Mouse (Mus musculus) heart, embryonic 12.5 days (tissue): ENCODE results near the gene Palm2. TPM values are rescaled to one million over a fixed set of nuclear protein-coding genes. Genes with fewer than 3 reads are reported as not detected.

Experiments used
- ATAC-seq: fragments of 200-750 bp; cut with Nextera tagmentation; 2 replicates; pipeline ENCODE4 v1.8.0; 2017; ENCODE audit warnings: moderate TSS enrichment, moderate library complexity; ENCODE audit not compliant: insufficient number of reproducible peaks, low FRiP score
- H3K27ac ChIP-seq: fragments of 300-500 bp; sonication (generic); 2 replicates; pipeline ENCODE4 v1.5.1; 2016; ENCODE audit warnings: mild to moderate bottlenecking, moderate library complexity; ENCODE audit not compliant: poor library complexity, severe bottlenecking
- H3K27me3 ChIP-seq: fragments of 300-500 bp; sonication (generic); replicated peaks from 2 replicates; pipeline ENCODE4 v1.6.1; 2016; ENCODE audit warnings: mild to moderate bottlenecking, moderate library complexity
- H3K36me3 ChIP-seq: fragments of 300-500 bp; sonication (generic); 2 replicates; pipeline ENCODE4 v1.6.1; 2016; ENCODE audit warnings: mild to moderate bottlenecking, moderate library complexity
- H3K4me1 ChIP-seq: fragments of 300-500 bp; sonication (generic); replicated peaks from 2 replicates; pipeline ENCODE4 v1.6.1; 2016; ENCODE audit warnings: mild to moderate bottlenecking
- H3K4me2 ChIP-seq: fragments of 300-500 bp; sonication (generic); 2 replicates; pipeline ENCODE4 v1.6.1; 2016; ENCODE audit warnings: mild to moderate bottlenecking, moderate library complexity
- H3K4me3 ChIP-seq: fragments of 300-500 bp; sonication (generic); 2 replicates; pipeline ENCODE4 v1.5.1; 2016; ENCODE audit warnings: mild to moderate bottlenecking
- H3K9ac ChIP-seq: fragments of 300-500 bp; sonication (generic); 2 replicates; pipeline ENCODE4 v1.6.1; 2016; ENCODE audit warnings: mild to moderate bottlenecking, moderate library complexity
- H3K9me3 ChIP-seq: fragments of 300-500 bp; sonication (generic); replicated peaks from 2 replicates; pipeline ENCODE4 v1.6.1; 2016; ENCODE audit warnings: mild to moderate bottlenecking, moderate library complexity
- WGBS: fragments of 180-500 bp; shearing (Covaris S2); methylation state at CpG from one replicate; pipeline ENCODE4 v1.1.7; 2016; 5-methylcytosine and 5-hydroxymethylcytosine counted together
- polyA plus RNA-seq: library from polyadenylated mRNA; unstranded; fragments of >200 nt; fragmentation: Nextera tagmentation; extraction: Ambion mirVana; gene quantifications from 2 replicates; pipeline ENCODE4 v1.2.1, GENCODE M21; 2016

Gene Palm2
- polyA plus RNA-seq, 1 experiment from 2014 or later: 35.1 TPM

GRCm38 (mm10) chr4:57730047-57730446 lies 296.0 kb downstream of the Palm2 start:
- Histone ChIP-seq H3K4me3 (no peak overlapping the region), H3K27ac (no peak overlapping the region), H3K27me3 (no peaks in the 10 kb centered on the region), H3K4me1 (peaks cover 23% of the 10 kb centered on the region), H3K9ac (no peak overlapping the region), H3K36me3 (peaks cover 18% of the 10 kb centered on the region), H3K4me2 (no peak overlapping the region), H3K9me3 (peaks cover 6% of the 10 kb centered on the region; the same call in 1 of the 2 replicates)
- 82% methylated on average over 6 of the region's 6 CpGs for WGBS
- ATAC-seq: no peak

- peaks cover 27% of the 10 kb centered on the region for H3K4me1 ChIP-seq
- H3K36me3 ChIP-seq: peaks cover 26% of the 10 kb centered on the region
- no peak overlapping the region for H3K27ac ChIP-seq
- 72% methylated on average over 11 of the region's 11 CpGs for WGBS
- H3K4me3 ChIP-seq: no peak overlapping the region
- H3K27me3 ChIP-seq: no peaks in the 10 kb centered on the region
- no peak overlapping the region for H3K9ac ChIP-seq
- H3K9me3 ChIP-seq: peaks cover 6% of the 10 kb centered on the region; the same call in 1 of the 2 replicates
- H3K4me2 ChIP-seq: no peak overlapping the region
- no peak for ATAC-seq
These were observed 297.0 kb downstream of the Palm2 start for GRCm38 (mm10) chr4:57730801-57731598.

DNA sequence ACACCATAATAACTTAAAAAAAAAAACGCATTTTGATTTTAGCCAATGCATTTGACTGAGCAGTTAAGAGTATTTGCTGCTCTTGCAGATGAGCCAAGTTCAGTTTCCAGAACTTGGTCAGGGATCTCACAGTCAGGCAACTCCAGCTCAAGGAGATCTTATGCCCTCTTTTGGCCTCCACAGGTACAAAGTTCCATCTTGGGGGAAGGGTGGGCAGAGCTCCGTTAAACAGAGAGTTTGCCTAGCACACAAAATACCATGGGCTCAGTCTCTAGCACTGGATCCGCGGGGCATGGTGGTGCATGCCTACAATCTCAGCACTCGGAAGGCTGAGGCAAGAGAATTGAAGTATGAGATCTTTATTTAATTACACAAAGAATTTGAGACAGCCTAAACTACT lies 298.3 kb downstream of the Palm2 start:
- no peak for ATAC-seq
- Histone ChIP-seq H3K9ac (no peak overlapping the region), H3K4me3 (no peak overlapping the region), H3K4me1 (peaks cover 27% of the 10 kb centered on the region), H3K27me3 (no peaks in the 10 kb centered on the region), H3K27ac (no peak overlapping the region), H3K9me3 (peaks cover 6% of the 10 kb centered on the region; the same call in 1 of the 2 replicates), H3K4me2 (no peak overlapping the region), H3K36me3 (peaks cover 22% of the 10 kb centered on the region)
- 82% methylated on average over 5 of the region's 5 CpGs for WGBS

DNA sequence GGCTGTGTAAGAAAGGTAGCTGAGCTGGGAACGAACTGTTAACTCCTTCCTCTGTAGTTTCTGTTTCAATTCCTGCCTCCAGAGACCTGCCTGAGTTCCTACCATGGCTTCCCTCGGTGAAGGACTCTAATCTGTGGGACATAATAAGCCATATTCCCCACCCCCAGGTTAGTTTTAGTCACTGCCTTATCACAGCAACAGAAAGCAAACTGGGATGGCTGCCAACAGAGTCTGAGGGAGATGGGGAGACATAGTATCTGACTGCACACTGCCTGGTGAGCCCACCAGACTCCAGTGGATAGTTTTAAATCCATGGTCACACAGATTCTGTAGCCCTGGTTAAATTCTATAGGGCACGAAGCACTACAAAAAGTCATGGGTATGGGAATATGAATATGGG lies 299.4 kb downstream of the Palm2 start:
- Histone ChIP-seq H3K27ac (0 out of 2 replicates have a peak overlapping the region, but pooled peaks have one; percentile 6), H3K9me3 (peaks cover 6% of the 10 kb centered on the region; the same call in 1 of the 2 replicates), H3K4me1 (peaks cover 27% of the 10 kb centered on the region), H3K27me3 (no peaks in the 10 kb centered on the region), H3K36me3 (peaks cover 30% of the 10 kb centered on the region), H3K4me3 (no peak overlapping the region), H3K4me2 (no peak overlapping the region), H3K9ac (no peak overlapping the region)
- 55% methylated on average over 3 of the region's 3 CpGs for WGBS
- ATAC-seq: no peak

DNA sequence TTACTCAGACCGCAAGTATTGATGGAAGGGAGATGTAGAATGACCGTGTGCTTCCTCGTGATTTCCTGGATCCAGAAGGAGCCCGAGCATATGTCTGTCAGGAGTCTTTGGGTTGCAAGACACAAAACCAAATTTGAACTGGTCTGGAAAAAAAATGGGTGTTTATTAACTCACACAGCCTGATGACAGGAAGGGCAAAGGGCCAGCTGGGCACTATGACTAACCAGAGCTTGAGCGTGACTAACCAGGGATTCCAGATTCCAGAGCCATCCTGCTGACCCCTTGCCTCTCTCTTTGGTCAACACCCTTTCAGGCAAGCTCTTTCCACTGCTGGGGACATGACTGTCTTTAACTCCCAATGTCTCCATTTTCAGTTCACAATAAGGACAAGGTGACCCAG lies 301.4 kb downstream of the Palm2 start:
- Histone ChIP-seq H3K4me1 (peaks cover 21% of the 10 kb centered on the region), H3K9ac (no peak overlapping the region), H3K9me3 (peaks cover 6% of the 10 kb centered on the region; the same call in 1 of the 2 replicates), H3K4me3 (no peak overlapping the region), H3K36me3 (peaks cover 30% of the 10 kb centered on the region), H3K4me2 (no peak overlapping the region), H3K27me3 (no peaks in the 10 kb centered on the region), H3K27ac (no peak overlapping the region)
- WGBS: 75% methylated on average over 5 of the region's 5 CpGs
- no peak for ATAC-seq

GRCm38 (mm10) chr4:57738856-57739552 lies 305.0 kb downstream of the Palm2 start:
- ATAC-seq: no peak
- Histone ChIP-seq H3K9me3 (no peaks in the 10 kb centered on the region), H3K4me1 (peaks cover 18% of the 10 kb centered on the region), H3K4me2 (no peak overlapping the region), H3K4me3 (no peak overlapping the region), H3K36me3 (peaks cover 29% of the 10 kb centered on the region), H3K27ac (peak overlapping the region; percentile 1; the same call in 1 of the 2 replicates), H3K9ac (no peak overlapping the region), H3K27me3 (no peaks in the 10 kb centered on the region)
- WGBS: 56% methylated on average over 8 of the region's 8 CpGs

DNA sequence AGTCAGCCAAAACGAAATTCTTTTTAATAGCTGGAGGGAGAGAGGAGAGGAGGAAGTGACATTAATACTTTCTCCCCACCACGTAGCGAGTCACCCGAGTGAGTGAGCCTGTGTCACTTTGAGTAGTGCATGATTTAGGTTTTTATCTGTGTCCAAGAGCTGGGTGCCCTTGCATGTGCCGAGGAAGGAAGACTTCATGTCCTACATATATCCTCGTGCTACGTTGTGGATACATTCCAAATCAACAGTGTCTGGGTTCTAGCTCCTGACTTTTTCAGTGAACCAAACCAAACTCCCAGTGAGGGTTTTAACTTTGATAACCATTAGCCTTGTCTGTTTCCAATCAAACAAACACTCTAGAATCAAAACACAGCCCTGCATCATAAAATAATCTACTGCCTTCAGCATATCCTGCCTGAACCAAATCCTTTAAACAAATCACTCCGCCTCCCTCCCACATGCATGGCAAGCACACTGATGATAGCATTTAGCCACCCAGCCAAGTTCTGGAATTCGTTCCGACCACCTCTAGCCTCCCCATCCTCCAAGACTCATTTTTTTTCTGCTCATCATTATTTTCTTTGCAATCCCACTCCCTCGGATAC lies 309.4 kb downstream of the Palm2 start:
- Histone ChIP-seq H3K36me3 (peaks cover 22% of the 10 kb centered on the region), H3K9ac (no peak overlapping the region), H3K27me3 (no peaks in the 10 kb centered on the region), H3K4me2 (no peak overlapping the region), H3K27ac (no peak overlapping the region), H3K9me3 (0 out of 2 replicates have a peak, but pooled peaks cover 3% of the 10 kb centered on the region), H3K4me3 (no peak overlapping the region), H3K4me1 (peaks cover 21% of the 10 kb centered on the region)
- no peak for ATAC-seq
- 61% methylated on average over 11 of the region's 11 CpGs for WGBS

- WGBS: 46% methylated on average over 4 of the region's 4 CpGs
- H3K36me3 ChIP-seq: peaks cover 11% of the 10 kb centered on the region
- no peaks in the 10 kb centered on the region for H3K9me3 ChIP-seq
- peaks cover 41% of the 10 kb centered on the region for H3K4me1 ChIP-seq
- no peak for ATAC-seq
- H3K27ac ChIP-seq: peak overlapping the region; percentile 47; the same call in 1 of the 2 replicates
- H3K4me3 ChIP-seq: no peak overlapping the region
- H3K9ac ChIP-seq: no peak overlapping the region
- no peaks in the 10 kb centered on the region for H3K27me3 ChIP-seq
- no peak overlapping the region for H3K4me2 ChIP-seq
These were observed 316.6 kb downstream of the Palm2 start for GRCm38 (mm10) chr4:57750651-57751050.

GRCm38 (mm10) chr4:57751054-57751453 lies 317.0 kb downstream of the Palm2 start:
- Histone ChIP-seq H3K4me3 (no peak overlapping the region), H3K9me3 (no peaks in the 10 kb centered on the region), H3K4me1 (peaks cover 43% of the 10 kb centered on the region), H3K27me3 (no peaks in the 10 kb centered on the region), H3K9ac (no peak overlapping the region), H3K4me2 (no peak overlapping the region), H3K36me3 (peaks cover 7% of the 10 kb centered on the region), H3K27ac (peak overlapping the region; percentile 47)
- ATAC-seq: no peak
- 25% methylated on average over 4 of the region's 4 CpGs for WGBS

- Histone ChIP-seq H3K36me3 (peaks cover 5% of the 10 kb centered on the region; the same call in 1 of the 2 replicates), H3K27me3 (no peaks in the 10 kb centered on the region), H3K4me3 (no peak overlapping the region), H3K4me2 (no peak overlapping the region), H3K4me1 (peaks cover 43% of the 10 kb centered on the region), H3K9ac (no peak overlapping the region), H3K27ac (peak overlapping the region; percentile 39), H3K9me3 (no peaks in the 10 kb centered on the region)
- ATAC-seq: no peak
- WGBS: 76% methylated on average over 11 of the region's 11 CpGs
These were observed 317.5 kb downstream of the Palm2 start for GRCm38 (mm10) chr4:57751566-57751965.

GRCm38 (mm10) chr4:57755085-57755484 lies 321.0 kb downstream of the Palm2 start:
- peaks cover 37% of the 10 kb centered on the region for H3K4me1 ChIP-seq
- no peak overlapping the region for H3K9ac ChIP-seq
- H3K36me3 ChIP-seq: peaks cover 16% of the 10 kb centered on the region; the same call in 1 of the 2 replicates
- no peaks in the 10 kb centered on the region for H3K27me3 ChIP-seq
- H3K4me3 ChIP-seq: no peak overlapping the region
- H3K4me2 ChIP-seq: no peak overlapping the region
- WGBS: 78% methylated on average over 11 of the region's 11 CpGs
- H3K27ac ChIP-seq: peak overlapping the region; percentile 53
- no peaks in the 10 kb centered on the region for H3K9me3 ChIP-seq
- no peak for ATAC-seq
